ENCODE assay signal across 17 mouse cellular contexts in genomic region chr10:38573146-38573545, GRCm38 (mm10).
DNase-seq lines count a peak whose midpoint lies in the region; ATAC-seq lines count a peak whose summit lies in the region.
"Had no signal": no experiment of that assay in that cellular context is flagged by ENCODE, and none has a peak within 500 bp of the region (broad histone marks: within the 10 kb centered on the region; RNA-seq: fewer than 3 reads in every experiment).

No protein-coding gene starts in this region.

- 62% methylated on average over 2 of the region's 2 CpGs for WGBS in forebrain, embryonic 14.5 days
- WGBS in forebrain, embryonic 10.5 days, result 77% methylated on average over 2 of the region's 2 CpGs

- H3K9me3 ChIP-seq in forebrain, embryonic 14.5 days (replicated peaks; ENCODE audit: control insufficient read depth, low read length), result no peaks in the 10 kb centered on the region
- no peaks in the 10 kb centered on the region for H3K9me3 ChIP-seq in forebrain, embryonic 10.5 days

- no peak overlapping the region for H3K27ac ChIP-seq in forebrain, embryonic 14.5 days (ENCODE audit: low read depth, low read length)
- no peak overlapping the region for H3K27ac ChIP-seq in forebrain, embryonic 10.5 days
- H3K27ac ChIP-seq: macrophage had no signal

- no peak overlapping the region for H3K4me2 ChIP-seq in forebrain, embryonic 14.5 days (ENCODE audit: low read length)
- H3K4me2 ChIP-seq: heart, embryonic 11.5 days; lung, embryonic 14.5 days had no signal

- no peak overlapping the region for H3K9ac ChIP-seq in forebrain, embryonic 14.5 days (ENCODE audit: low read length)
- H3K9ac ChIP-seq: lung, embryonic 14.5 days had no signal

- no peaks in the 10 kb centered on the region for H3K27me3 ChIP-seq in forebrain, embryonic 14.5 days (replicated peaks; ENCODE audit: control insufficient read depth, insufficient read depth, low read length)
- no peaks in the 10 kb centered on the region for H3K27me3 ChIP-seq in forebrain, embryonic 10.5 days (ENCODE audit: poor library complexity, severe bottlenecking)

- ATAC-seq in forebrain, embryonic 14.5 days, result peak; percentile 34; the same call in 1 of the 2 replicates

- no peaks in the 10 kb centered on the region for H3K36me3 ChIP-seq in forebrain, embryonic 14.5 days (ENCODE audit: control insufficient read depth, insufficient read depth, low read length)
- H3K36me3 ChIP-seq in forebrain, embryonic 10.5 days (replicated peaks), result no peaks in the 10 kb centered on the region

- H3K4me1 ChIP-seq in forebrain, embryonic 14.5 days (ENCODE audit: control insufficient read depth, insufficient read depth, low read length), result no peaks in the 10 kb centered on the region
- no peaks in the 10 kb centered on the region for H3K4me1 ChIP-seq in forebrain, embryonic 10.5 days

- DNase-seq in forebrain, embryonic 14.5 days (ENCODE audit: low spot score), result peak; percentile 38
- no peak for DNase-seq in forebrain, embryonic 10.5 days (ENCODE audit: extremely low spot score, low spot score)
- peak; percentile 3 for DNase-seq in layer of hippocampus, adult 11-12 months (ENCODE audit: low spot score)
- DNase-seq in layer of hippocampus, postnatal 10 days (ENCODE audit: low spot score in 2 of 2), result no peak
- DNase-seq in right cerebral cortex, adult 2 months (ENCODE audit: low spot score in 2 of 2), result peak; percentile 8 to 24
- DNase-seq in right cerebral cortex, postnatal 14 days, result no peak
- DNase-seq in kidney, adult 9 months, result no peak
- DNase-seq in urinary bladder, postnatal 4 days (ENCODE audit: low spot score in 2 of 2), result no peak
- DNase-seq: adrenal gland, postnatal 25 days; cerebellum, postnatal 10 days; gastrocnemius, postnatal 36 days; heart, postnatal 4 days; kidney, adult 11 months; kidney, postnatal 36 days; lung, embryonic 14.5 days had no signal

- H3K4me3 ChIP-seq in forebrain, embryonic 14.5 days (ENCODE audit: low read depth, low read length), result no peak overlapping the region
- no peak overlapping the region for H3K4me3 ChIP-seq in forebrain, embryonic 10.5 days

Comparison
In these comparisons a context has a peak if more than half of its experiments do, and no peak if none do; other contexts are left out.
1. DNase-seq: peak in forebrain, embryonic 14.5 days (single experiment), layer of hippocampus, adult 11-12 months (single experiment) and right cerebral cortex, adult 2 months (2 of 2); none in forebrain, embryonic 10.5 days (single experiment), layer of hippocampus, postnatal 10 days (0 of 2), right cerebral cortex, postnatal 14 days (single experiment), kidney, adult 9 months (single experiment) and urinary bladder, postnatal 4 days (0 of 2).